Mouse (Mus musculus) megakaryocyte, embryonic 14.5 days (primary cell): ENCODE measurements around the gene Ints4. TPM values are rescaled to one million over a fixed set of nuclear protein-coding genes. Genes with fewer than 3 reads are reported as not detected.

Source experiments
- H3K27me3 ChIP-seq: replicated peaks from 2 replicates; pipeline ENCODE3; 2012; ENCODE audit warnings: inconsistent platforms
- H3K36me3 ChIP-seq: replicated peaks from 2 replicates; pipeline ENCODE3; 2012; ENCODE audit warnings: low read length, inconsistent platforms, mixed read lengths
- H3K4me1 ChIP-seq: 2 replicates; pipeline ENCODE4 v1.6.1; 2012; ENCODE audit warnings: inconsistent platforms
- H3K4me3 ChIP-seq: replicated peaks from 2 replicates; pipeline ENCODE3; 2012; ENCODE audit warnings: moderate library complexity, mild to moderate bottlenecking, inconsistent platforms
- H3K9me3 ChIP-seq: 2 replicates; pipeline ENCODE4 v1.6.1; 2012; ENCODE audit warnings: inconsistent platforms
- FLI1 ChIP-seq: IDR thresholded peaks from 2 replicates; pipeline ENCODE4 v1.6.1; 2012; ENCODE audit warnings: low read length, inconsistent platforms, mixed read lengths
- GATA1 ChIP-seq: IDR thresholded peaks from 3 replicates; pipeline ENCODE4 v1.6.1; 2012; ENCODE audit warnings: mixed read lengths, low read length, inconsistent platforms, borderline replicate concordance
- polyA plus RNA-seq: library from polyadenylated mRNA; stranded (reverse); fragments of >175 nt; gene quantifications from 2 replicates; pipeline ENCODE4 v1.2.3, GENCODE M21; 2012; ENCODE audit warnings: low replicate concordance; ENCODE audit not compliant: insufficient read depth

The Ints4 gene
- polyA plus RNA-seq, 1 experiment = 1.5 TPM

DNA sequence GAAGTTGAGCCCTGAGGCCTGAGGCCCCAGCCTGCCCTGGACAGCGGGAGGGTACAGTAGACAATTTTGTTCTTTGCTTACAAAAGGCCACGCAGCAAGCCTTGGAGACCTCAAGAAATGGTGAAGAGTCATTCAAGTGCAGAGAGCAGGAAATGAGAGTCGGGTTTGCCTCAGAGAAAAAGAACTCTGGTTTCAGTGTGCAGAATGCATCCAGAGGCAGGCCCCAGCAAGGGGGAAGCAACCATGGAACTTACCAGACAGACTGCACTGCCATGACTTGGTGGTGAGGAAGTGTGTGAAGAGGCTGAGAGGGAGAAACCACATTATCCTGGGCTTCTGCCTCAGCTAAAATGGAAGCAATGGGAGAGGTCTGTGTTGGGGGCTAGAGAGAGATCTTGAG is 25.2 kb upstream of the Ints4 start:
- no peak for TF ChIP-seq GATA1
- TF ChIP-seq FLI1 = no peak
- Histone ChIP-seq H3K4me1 (peaks cover 56% of the 10 kb centered on the region), H3K27me3 (no peaks in the 10 kb centered on the region), H3K36me3 (peaks cover 28% of the 10 kb centered on the region), H3K9me3 (peaks cover 10% of the 10 kb centered on the region), H3K4me3 (peak overlapping the region; percentile 50)

GRCm38 (mm10) chr7:97473001-97473400 is 7.8 kb upstream of the Ints4 start:
- no peak overlapping the region for H3K4me3 ChIP-seq
- no peaks in the 10 kb centered on the region for H3K36me3 ChIP-seq
- TF ChIP-seq GATA1 = no peak
- TF ChIP-seq FLI1 = no peak
- H3K4me1 ChIP-seq = peaks cover 15% of the 10 kb centered on the region
- H3K27me3 ChIP-seq = no peaks in the 10 kb centered on the region
- H3K9me3 ChIP-seq = peaks cover 8% of the 10 kb centered on the region; the same call in 1 of the 2 replicates

GRCm38 (mm10) chr7:97479349-97479748 is 1.4 kb upstream of the Ints4 start:
- TF ChIP-seq FLI1 (no peak), GATA1 (no peak)
- H3K9me3 ChIP-seq = 0 out of 2 replicates have a peak, but pooled peaks cover 4% of the 10 kb centered on the region
- H3K36me3 ChIP-seq = no peaks in the 10 kb centered on the region
- H3K4me1 ChIP-seq = peaks cover 46% of the 10 kb centered on the region
- H3K4me3 ChIP-seq = no peak overlapping the region
- no peaks in the 10 kb centered on the region for H3K27me3 ChIP-seq

DNA sequence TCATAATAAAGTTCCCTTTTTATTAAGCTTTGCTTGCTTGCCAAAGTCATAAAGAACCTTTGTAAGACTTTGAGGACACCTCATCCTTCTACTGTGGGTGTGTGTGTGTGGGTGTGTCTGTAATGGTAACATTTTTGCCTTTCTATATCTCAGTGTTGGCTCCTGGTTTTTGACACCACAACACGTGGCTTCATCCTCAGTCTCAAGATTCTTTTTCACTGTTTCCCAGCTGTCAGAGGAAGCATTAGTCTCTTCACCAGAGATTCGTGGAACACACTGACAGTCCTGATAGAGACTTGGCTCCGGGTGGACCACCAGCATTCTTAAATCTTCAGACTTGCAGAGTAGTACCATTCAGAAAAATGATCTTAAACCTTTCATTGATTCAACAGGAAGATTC is 466 bp upstream of the Ints4 start:
- TF ChIP-seq FLI1 (no peak), GATA1 (no peak)
- H3K4me3 ChIP-seq = peak overlapping the region; percentile 96
- 0 out of 2 replicates have a peak, but pooled peaks cover 4% of the 10 kb centered on the region for H3K9me3 ChIP-seq
- H3K4me1 ChIP-seq = peaks cover 50% of the 10 kb centered on the region
- H3K36me3 ChIP-seq = peaks cover 8% of the 10 kb centered on the region
- no peaks in the 10 kb centered on the region for H3K27me3 ChIP-seq

GRCm38 (mm10) chr7:97483378-97483777 is 2.6 kb downstream of the Ints4 start:
- Histone ChIP-seq H3K36me3 (peaks cover 37% of the 10 kb centered on the region), H3K9me3 (no peaks in the 10 kb centered on the region), H3K4me1 (peaks cover 40% of the 10 kb centered on the region), H3K27me3 (no peaks in the 10 kb centered on the region), H3K4me3 (no peak overlapping the region)
- TF ChIP-seq FLI1 (no peak), GATA1 (no peak)

GRCm38 (mm10) chr7:97491157-97491556 is 10.4 kb downstream of the Ints4 start:
- TF ChIP-seq GATA1 = no peak
- no peak for TF ChIP-seq FLI1
- peaks cover 66% of the 10 kb centered on the region for H3K36me3 ChIP-seq
- peaks cover 15% of the 10 kb centered on the region for H3K4me1 ChIP-seq
- H3K27me3 ChIP-seq = no peaks in the 10 kb centered on the region
- no peak overlapping the region for H3K4me3 ChIP-seq
- H3K9me3 ChIP-seq = no peaks in the 10 kb centered on the region

DNA sequence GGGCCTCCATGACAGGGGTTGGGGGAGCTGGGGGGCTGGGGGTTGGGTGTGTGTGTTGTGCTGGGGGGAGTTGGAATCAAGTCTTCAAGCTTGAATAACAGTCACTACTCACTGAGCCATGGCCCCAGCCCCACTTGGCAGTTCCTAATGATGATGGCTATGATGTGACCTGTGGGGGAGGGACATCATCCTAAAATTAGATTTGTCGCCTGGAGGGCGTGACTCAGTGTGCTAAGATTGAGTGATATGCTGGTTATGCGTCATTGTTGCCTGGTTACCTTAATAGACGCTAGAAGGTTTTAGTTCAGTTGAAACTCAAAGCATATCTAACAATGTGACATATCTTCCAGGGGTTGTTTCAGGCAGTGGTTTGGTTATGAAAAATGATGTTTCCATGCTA is 11.7 kb downstream of the Ints4 start:
- Histone ChIP-seq H3K4me3 (no peak overlapping the region), H3K9me3 (no peaks in the 10 kb centered on the region), H3K27me3 (no peaks in the 10 kb centered on the region), H3K4me1 (peaks cover 15% of the 10 kb centered on the region), H3K36me3 (peaks cover 54% of the 10 kb centered on the region)
- TF ChIP-seq FLI1 (no peak), GATA1 (no peak)

DNA sequence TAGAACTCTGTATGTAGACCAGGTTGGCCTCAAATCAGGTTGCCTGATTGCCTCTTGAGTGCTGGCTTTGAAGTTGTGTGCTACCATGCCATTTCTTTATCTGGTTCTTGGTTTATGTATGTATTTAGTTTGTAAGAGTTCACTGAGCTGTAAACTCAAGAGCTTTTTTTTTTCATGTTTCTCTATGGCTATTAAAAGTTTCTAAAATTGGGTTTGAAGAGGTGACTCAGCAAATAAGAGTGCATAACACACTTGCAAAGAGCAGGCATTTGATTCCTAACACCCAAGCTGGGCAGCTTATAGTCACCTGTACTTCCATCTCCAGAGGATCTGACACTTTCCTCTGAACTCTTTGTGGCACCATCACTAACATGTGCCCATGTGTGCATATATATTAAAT is 14.3 kb downstream of the Ints4 start:
- no peaks in the 10 kb centered on the region for H3K9me3 ChIP-seq
- no peak overlapping the region for H3K4me3 ChIP-seq
- H3K27me3 ChIP-seq = no peaks in the 10 kb centered on the region
- peaks cover 48% of the 10 kb centered on the region for H3K36me3 ChIP-seq
- TF ChIP-seq GATA1 (no peak), FLI1 (no peak)
- H3K4me1 ChIP-seq = peaks cover 15% of the 10 kb centered on the region

- Histone ChIP-seq H3K9me3 (no peaks in the 10 kb centered on the region), H3K27me3 (no peaks in the 10 kb centered on the region), H3K4me1 (peaks cover under 1% of the 10 kb centered on the region; the same call in 1 of the 2 replicates), H3K4me3 (no peak overlapping the region), H3K36me3 (peaks cover 48% of the 10 kb centered on the region)
- no peak for TF ChIP-seq FLI1
- no peak for TF ChIP-seq GATA1
These were observed 19.9 kb downstream of the Ints4 start for GRCm38 (mm10) chr7:97500555-97501209.

- H3K4me3 ChIP-seq = no peak overlapping the region
These were observed 34.0 kb downstream of the Ints4 start for GRCm38 (mm10) chr7:97514786-97515185.

More at GRCm38 (mm10) chr7:97514786-97515185, 34.0 kb downstream of the Ints4 start:
- H3K27me3 ChIP-seq = no peaks in the 10 kb centered on the region
- H3K36me3 ChIP-seq = peaks cover 97% of the 10 kb centered on the region
- TF ChIP-seq GATA1 (no peak), FLI1 (no peak)
- peaks cover 14% of the 10 kb centered on the region for H3K4me1 ChIP-seq
- H3K9me3 ChIP-seq = no peaks in the 10 kb centered on the region
